Mouse (Mus musculus) gastrocnemius, postnatal 25 days (tissue): ENCODE data around the gene Clcnkb. TPM values are rescaled to one million over a fixed set of nuclear protein-coding genes. Genes with fewer than 3 reads are reported as not detected.

Experiments used
- DNase-seq: peaks from one replicate; pipeline ENCODE4 v3.0.0; 2022
- total RNA-seq, 2 experiments: library from RNA; stranded (reverse); gene quantifications; 1 replicate in 1 of 2; 2 replicates in 1 of 2; pipeline ENCODE4 v1.2.3; 2021

The Clcnkb gene
- total RNA-seq, 2 experiments from 2014 or later: not detected

- no peak for DNase-seq
Measured at GRCm38 (mm10) chr4:141435974-141436373, 20.2 kb upstream of the Clcnkb start, which contains the start of gene Srarp. Gene Srarp (minus strand): TSS chr4:141436105.

- DNase-seq: no peak
Measured at GRCm38 (mm10) chr4:141433191-141433590, 17.4 kb upstream of the Clcnkb start.

GRCm38 (mm10) chr4:141432666-141433065, 16.9 kb upstream of the Clcnkb start:
- no peak for DNase-seq

- peak; percentile 52 for DNase-seq
Measured at GRCm38 (mm10) chr4:141430997-141431396, 15.2 kb upstream of the Clcnkb start.

GRCm38 (mm10) chr4:141429847-141430246, 14.0 kb upstream of the Clcnkb start:
- no peak for DNase-seq

- DNase-seq: no peak
Measured at GRCm38 (mm10) chr4:141429381-141429780, 13.6 kb upstream of the Clcnkb start.

GRCm38 (mm10) chr4:141427921-141428320, 12.1 kb upstream of the Clcnkb start:
- no peak for DNase-seq

GRCm38 (mm10) chr4:141426796-141427745, 11.3 kb upstream of the Clcnkb start:
- DNase-seq: no peak

- DNase-seq: peak; percentile 68
Measured at GRCm38 (mm10) chr4:141425484-141426479, 10.0 kb upstream of the Clcnkb start.

- no peak for DNase-seq
Measured at GRCm38 (mm10) chr4:141423691-141424431, 8.0 kb upstream of the Clcnkb start.

GRCm38 (mm10) chr4:141423288-141423687, 7.5 kb upstream of the Clcnkb start:
- peak; percentile 67 for DNase-seq

GRCm38 (mm10) chr4:141422841-141423240, 7.0 kb upstream of the Clcnkb start:
- DNase-seq: no peak

GRCm38 (mm10) chr4:141421423-141421822, 5.6 kb upstream of the Clcnkb start:
- DNase-seq: peak; percentile 78

GRCm38 (mm10) chr4:141420886-141421285, 5.1 kb upstream of the Clcnkb start:
- DNase-seq: no peak

- no peak for DNase-seq
Measured at GRCm38 (mm10) chr4:141420192-141420829, 4.5 kb upstream of the Clcnkb start, which contains the start of gene Hspb7. Gene Hspb7 (plus strand): TSS chr4:141420779.

- DNase-seq: no peak
Measured at GRCm38 (mm10) chr4:141419398-141420191, 3.8 kb upstream of the Clcnkb start.

- no peak for DNase-seq
Measured at GRCm38 (mm10) chr4:141411430-141411992, 4.3 kb downstream of the Clcnkb start.

GRCm38 (mm10) chr4:141408577-141408976, 7.2 kb downstream of the Clcnkb start:
- no peak for DNase-seq

- peak; percentile 51 for DNase-seq
Measured at GRCm38 (mm10) chr4:141406516-141407299, 9.1 kb downstream of the Clcnkb start.
